ENCODE assay signal across 9 mouse cellular contexts in the genomic region with DNA sequence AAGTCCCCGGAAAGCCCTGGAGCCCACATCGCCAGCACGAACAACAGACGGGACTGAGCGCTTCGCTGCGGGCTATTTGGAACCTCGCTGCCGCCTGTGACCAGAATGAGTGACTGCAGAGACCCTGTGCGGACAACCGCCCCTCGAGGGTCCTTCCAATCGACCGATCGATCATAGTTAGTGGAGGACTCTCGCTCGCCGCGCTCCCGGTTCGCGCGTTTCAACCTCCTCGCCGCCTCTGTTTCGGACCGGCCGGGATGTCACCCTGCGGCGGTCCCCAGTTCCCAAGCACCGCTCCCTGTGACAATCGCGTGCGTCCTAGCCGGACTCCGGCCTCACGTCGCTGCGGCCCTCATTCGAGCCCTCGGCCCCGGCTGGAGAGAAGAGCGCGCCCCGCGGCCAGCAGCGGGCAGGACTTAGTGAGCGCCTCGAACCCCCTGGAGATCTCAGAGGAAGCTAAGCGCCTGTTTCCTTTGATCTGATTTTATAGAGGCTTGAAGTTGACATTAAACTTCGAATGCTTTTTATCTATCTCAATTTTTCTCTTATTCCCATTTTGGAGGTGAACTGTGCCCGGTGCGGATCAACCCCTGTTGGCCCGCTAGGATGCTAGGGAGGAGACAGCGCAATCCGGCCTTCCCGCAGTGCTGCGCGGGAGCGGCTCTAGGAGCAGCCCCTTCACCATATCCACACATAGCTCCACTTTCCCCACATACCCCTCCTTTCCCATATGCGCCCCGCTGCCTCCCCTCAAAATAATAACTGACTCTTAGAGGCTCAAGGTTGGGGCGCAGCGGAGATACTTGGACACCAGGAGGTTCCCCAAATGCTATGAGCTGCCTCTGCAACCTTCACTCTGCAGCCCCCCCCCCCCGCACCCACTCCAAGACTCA. TPM values are rescaled to one million over a fixed set of nuclear protein-coding genes. Genes with fewer than 3 reads are reported as not detected.
DNase-seq lines count a peak whose midpoint lies in the region; ATAC-seq and TF ChIP-seq lines count a peak whose summit lies in the region.
"Had no signal": no experiment of that assay in that cellular context is flagged by ENCODE, and none has a peak within 500 bp of the region (broad histone marks: within the 10 kb centered on the region; RNA-seq: fewer than 3 reads in every experiment).

No protein-coding gene starts in this region.

- H3K27ac ChIP-seq in gastrocnemius, adult 2 months = no peak overlapping the region
- H3K27ac ChIP-seq in liver, embryonic 12.5 days = no peak overlapping the region
- no peak overlapping the region for H3K27ac ChIP-seq in stomach, embryonic 16.5 days (ENCODE audit: low read length)

- H3K9ac ChIP-seq in liver, embryonic 12.5 days = no peak overlapping the region
- no peak overlapping the region for H3K9ac ChIP-seq in stomach, embryonic 16.5 days (ENCODE audit: low read length)

- peaks cover 8% of the 10 kb centered on the region for H3K4me1 ChIP-seq in liver, embryonic 12.5 days
- peaks cover 7% of the 10 kb centered on the region; the same call in 1 of the 2 replicates for H3K4me1 ChIP-seq in stomach, embryonic 16.5 days (ENCODE audit: control insufficient read depth, insufficient read depth, low read length)

- no peak for TF ChIP-seq POLR2A in brain, embryonic 14.5 days (IDR thresholded peaks at IDR 0.05; ENCODE audit: borderline replicate concordance, extremely low read depth, insufficient read depth, insufficient read length, poor library complexity, severe bottlenecking)

- no peaks in the 10 kb centered on the region for H3K9me3 ChIP-seq in liver, embryonic 12.5 days (replicated peaks)
- H3K9me3 ChIP-seq in stomach, embryonic 16.5 days (replicated peaks; ENCODE audit: control insufficient read depth, low read length) = no peaks in the 10 kb centered on the region

- no peak for ATAC-seq in liver, embryonic 12.5 days
- no peak for ATAC-seq in stomach, embryonic 16.5 days (ENCODE audit: insufficient read depth, low FRiP score)

- peak overlapping the region; percentile 65 for H3K4me3 ChIP-seq in gastrocnemius, adult 2 months
- H3K4me3 ChIP-seq in liver, embryonic 12.5 days = peak overlapping the region; percentile 32
- peak overlapping the region; percentile 35 for H3K4me3 ChIP-seq in stomach, embryonic 16.5 days (replicated peaks; ENCODE audit: low read length)
- H3K4me3 ChIP-seq: erythroblast, embryonic 14.5 days had no signal

- intact Hi-C loops in gastrocnemius, adult 2 months (cut with DNase I) = no loop called here
- intact Hi-C loops in gastrocnemius, postnatal 14 days (cut with DNase I; ENCODE audit: low total_unique reads) = no loop called here
- intact Hi-C loops in heart, postnatal 14 days (cut with DNase I) = no loop called here

- H3K36me3 ChIP-seq in liver, embryonic 12.5 days = no peaks in the 10 kb centered on the region
- no peaks in the 10 kb centered on the region for H3K36me3 ChIP-seq in stomach, embryonic 16.5 days (ENCODE audit: control insufficient read depth, insufficient read depth, low read length)

- peak; percentile 25 for DNase-seq in gastrocnemius, adult 2 months
- no peak for DNase-seq in gastrocnemius, postnatal 14 days
- DNase-seq in brain, embryonic 14.5 days (ENCODE audit: low read depth) = peak; percentile 39
- peak; percentile 16 to 30 for DNase-seq in heart, postnatal 14 days
- DNase-seq in right cerebral cortex, postnatal 25 days = no peak
- no peak for DNase-seq in thymus, postnatal 0 days (ENCODE audit: low spot score)

- H3K4me2 ChIP-seq in liver, embryonic 12.5 days = peak overlapping the region; percentile 49
- H3K4me2 ChIP-seq in stomach, embryonic 16.5 days (ENCODE audit: low read depth, low read length) = peak overlapping the region; percentile 51

- WGBS in liver, embryonic 12.5 days (ENCODE audit: insufficient replicate concordance) = 2% methylated on average over 64 of the region's 65 CpGs
- 1% methylated on average over 65 of the region's 65 CpGs for WGBS in stomach, embryonic 16.5 days

- peaks cover 96% of the 10 kb centered on the region for H3K27me3 ChIP-seq in liver, embryonic 12.5 days (replicated peaks)
- H3K27me3 ChIP-seq in stomach, embryonic 16.5 days (ENCODE audit: control insufficient read depth, insufficient read depth, low read length) = peaks cover 65% of the 10 kb centered on the region

- TF ChIP-seq CTCF in gastrocnemius, adult 2 months (IDR thresholded peaks at IDR 0.05) = no peak
- TF ChIP-seq CTCF in brain, embryonic 14.5 days (IDR thresholded peaks at IDR 0.05; ENCODE audit: borderline replicate concordance, extremely low read depth, insufficient read depth, insufficient read length) = no peak

RNA-seq across cellular contexts. Expression of gene Alx3, which starts 11.7 kb away (rescaled TPM):
- total RNA-seq in gastrocnemius, adult 2 months (2021) = not detected
- total RNA-seq in gastrocnemius, postnatal 14 days (2021) = not detected
- polyA plus RNA-seq in brain, embryonic 14.5 days (2012; rRNA removed) = 1.2 and 2.4 TPM in 2 replicates
- total RNA-seq in heart, postnatal 14 days (2021) = not detected
- polyA plus RNA-seq in liver, embryonic 12.5 days (2016; fragmentation: Nextera tagmentation; extraction: Ambion mirVana) = 0.69 and 0.76 TPM in 2 replicates
- polyA plus RNA-seq in stomach, embryonic 16.5 days (2015; fragmentation: Nextera tagmentation; extraction: Ambion mirVana) = 0.25 TPM in 1 of 2 replicates, not detected in the other
- polyA plus RNA-seq in thymus, postnatal 0 days (2015; fragmentation: Nextera tagmentation; extraction: Ambion mirVana) = 0.44 and 0.54 TPM in 2 replicates
- polyA plus RNA-seq: erythroblast, embryonic 14.5 days had no signal

RNA-seq across cellular contexts. Expression of gene Ubl4b, which starts 28.2 kb away (rescaled TPM):
- total RNA-seq in gastrocnemius, adult 2 months (2021) = not detected
- not detected for total RNA-seq in gastrocnemius, postnatal 14 days (2021)
- not detected in 2 replicates for polyA plus RNA-seq in brain, embryonic 14.5 days (2012; rRNA removed)
- total RNA-seq in heart, postnatal 14 days (2021) = not detected
- polyA plus RNA-seq in liver, embryonic 12.5 days (2016; fragmentation: Nextera tagmentation; extraction: Ambion mirVana) = not detected in 2 replicates
- polyA plus RNA-seq in stomach, embryonic 16.5 days (2015; fragmentation: Nextera tagmentation; extraction: Ambion mirVana) = not detected in 2 replicates
- not detected in 2 replicates for polyA plus RNA-seq in thymus, postnatal 0 days (2015; fragmentation: Nextera tagmentation; extraction: Ambion mirVana)
- polyA plus RNA-seq: erythroblast, embryonic 14.5 days had no signal

RNA-seq across cellular contexts. Expression of gene Gm10961, which starts 48.0 kb away (rescaled TPM):
- not detected for total RNA-seq in gastrocnemius, adult 2 months (2021)
- not detected for total RNA-seq in gastrocnemius, postnatal 14 days (2021)
- polyA plus RNA-seq in brain, embryonic 14.5 days (2012; rRNA removed) = not detected in 2 replicates
- total RNA-seq in heart, postnatal 14 days (2021) = not detected
- polyA plus RNA-seq in liver, embryonic 12.5 days (2016; fragmentation: Nextera tagmentation; extraction: Ambion mirVana) = not detected in 2 replicates
- not detected in 2 replicates for polyA plus RNA-seq in stomach, embryonic 16.5 days (2015; fragmentation: Nextera tagmentation; extraction: Ambion mirVana)
- not detected in 2 replicates for polyA plus RNA-seq in thymus, postnatal 0 days (2015; fragmentation: Nextera tagmentation; extraction: Ambion mirVana)
- polyA plus RNA-seq: erythroblast, embryonic 14.5 days had no signal

RNA-seq across cellular contexts. Expression of gene Strip1, which starts 48.4 kb away (rescaled TPM):
- 10 to 100 TPM; 16.6 to 20.4 TPM for total RNA-seq in gastrocnemius, adult 2 months (2021)
- total RNA-seq in gastrocnemius, postnatal 14 days (2021) = 10 to 100 TPM; 16.9 to 19.5 TPM
- polyA plus RNA-seq in brain, embryonic 14.5 days (2012; rRNA removed) = 215 and 216 TPM in 2 replicates
- 10 to 100 TPM; 21.4 to 26.2 TPM for total RNA-seq in heart, postnatal 14 days (2021)
- polyA plus RNA-seq in liver, embryonic 12.5 days (2016; fragmentation: Nextera tagmentation; extraction: Ambion mirVana) = 17.0 and 19.0 TPM in 2 replicates
- polyA plus RNA-seq in stomach, embryonic 16.5 days (2015; fragmentation: Nextera tagmentation; extraction: Ambion mirVana) = 32.7 and 36.4 TPM in 2 replicates
- polyA plus RNA-seq in thymus, postnatal 0 days (2015; fragmentation: Nextera tagmentation; extraction: Ambion mirVana) = 30.5 and 33.4 TPM in 2 replicates

Comparison
In these comparisons a context has a peak if more than half of its experiments do, and no peak if none do; other contexts are left out.
1. DNase-seq: peak in gastrocnemius, adult 2 months (single experiment), brain, embryonic 14.5 days (single experiment) and heart, postnatal 14 days (2 of 2); none in gastrocnemius, postnatal 14 days (single experiment), right cerebral cortex, postnatal 25 days (single experiment) and thymus, postnatal 0 days (single experiment).
2. Peak in every context shown above with its lines, with median percentiles within 50 percentile points of each other: H3K4me3 ChIP-seq.